Mouse (Mus musculus) midbrain, postnatal 0 days (tissue): ENCODE data around the gene Slc6a11. TPM values are rescaled to one million over a fixed set of nuclear protein-coding genes. Genes with fewer than 3 reads are reported as not detected.

Experiments
- ATAC-seq: fragments of 200-750 bp; cut with Nextera tagmentation; 2 replicates; pipeline ENCODE4 v1.8.0; 2017; ENCODE audit warnings: moderate number of reproducible peaks, mild to moderate bottlenecking, moderate TSS enrichment, moderate library complexity; ENCODE audit not compliant: low FRiP score
- DNase-seq: peaks from one replicate; pipeline ENCODE4 v3.0.0-alpha.2; 2015; ENCODE audit warnings: low spot score
- H3K27ac ChIP-seq: fragments of 300-500 bp; sonication (generic); 2 replicates; pipeline ENCODE4 v1.5.1; 2014; ENCODE audit warnings: low read depth, mild to moderate bottlenecking, low read length, mixed read lengths
- H3K27me3 ChIP-seq: fragments of 300-500 bp; sonication (generic); 2 replicates; pipeline ENCODE4 v1.6.1; 2014; ENCODE audit warnings: low read length, control low read depth, mixed read lengths; ENCODE audit not compliant: insufficient read depth
- H3K36me3 ChIP-seq: fragments of 300-500 bp; sonication (generic); 2 replicates; pipeline ENCODE4 v1.6.1; 2014; ENCODE audit warnings: low read length, control low read depth, mixed read lengths; ENCODE audit not compliant: insufficient read depth
- H3K4me1 ChIP-seq: fragments of 300-500 bp; sonication (generic); 2 replicates; pipeline ENCODE4 v1.6.1; 2014; ENCODE audit warnings: mild to moderate bottlenecking, control low read depth, antibody characterized with exemption, low read length, mixed read lengths; ENCODE audit not compliant: insufficient read depth
- H3K4me2 ChIP-seq: fragments of 300-500 bp; sonication (generic); 2 replicates; pipeline ENCODE4 v1.6.1; 2014; ENCODE audit warnings: low read depth, mild to moderate bottlenecking, low read length, mixed read lengths; ENCODE audit not compliant: poor library complexity, severe bottlenecking
- H3K4me3 ChIP-seq: fragments of 300-500 bp; sonication (generic); 2 replicates; pipeline ENCODE4 v1.5.1; 2014; ENCODE audit warnings: low read depth, mild to moderate bottlenecking, low read length, moderate library complexity
- H3K9ac ChIP-seq: fragments of 300-500 bp; sonication (generic); replicated peaks from 2 replicates; pipeline ENCODE4 v1.6.1; 2014; ENCODE audit warnings: mild to moderate bottlenecking, low read length, moderate library complexity, mixed read lengths; ENCODE audit not compliant: poor library complexity, severe bottlenecking
- H3K9me3 ChIP-seq: fragments of 300-500 bp; sonication (generic); 2 replicates; pipeline ENCODE4 v1.6.1; 2016; ENCODE audit warnings: low read length, control low read depth
- CTCF ChIP-seq: IDR thresholded peaks from 2 replicates; pipeline ENCODE4 v1.5.1; 2016; ENCODE audit warnings: antibody characterized with exemption, mild to moderate bottlenecking
- WGBS: fragments of 180-500 bp; shearing (Covaris S2); extraction: QIAGEN DNeasy Blood & Tissue Kit; methylation state at CpG from one replicate; pipeline ENCODE4 v1.1.7; 2014; 5-methylcytosine and 5-hydroxymethylcytosine counted together
- polyA plus RNA-seq: library from polyadenylated mRNA; unstranded; fragments of >200 nt; fragmentation: Nextera tagmentation; extraction: Ambion mirVana; gene quantifications from 2 replicates; pipeline ENCODE4 v1.2.1, GENCODE M21; 2015
- total RNA-seq: library from RNA; depleted of rRNA; stranded (reverse); fragments of >200 nt; gene quantifications from 2 replicates; pipeline ENCODE4 v1.2.3, GENCODE M21; 2014

Slc6a11 gene
- total and polyA plus RNA-seq, 2 experiments from 2014 or later = 109 to 233 TPM

GRCm38 (mm10) chr6:114208296-114208695 lies 77.3 kb downstream of the Slc6a11 start:
- Histone ChIP-seq H3K4me3 (no peak overlapping the region), H3K9ac (no peak overlapping the region), H3K4me2 (no peak overlapping the region), H3K27ac (no peak overlapping the region), H3K27me3 (no peaks in the 10 kb centered on the region), H3K36me3 (no peaks in the 10 kb centered on the region), H3K4me1 (no peaks in the 10 kb centered on the region), H3K9me3 (no peaks in the 10 kb centered on the region)
- no peak for TF ChIP-seq CTCF
- WGBS = 92% methylated on average over 2 of the region's 2 CpGs
- ATAC-seq = no peak
- no peak for DNase-seq

GRCm38 (mm10) chr6:114214393-114214792 lies 83.4 kb downstream of the Slc6a11 start:
- peaks cover 11% of the 10 kb centered on the region; the same call in 1 of the 2 replicates for H3K4me1 ChIP-seq
- DNase-seq (no peak), ATAC-seq (no peak)
- no peaks in the 10 kb centered on the region for H3K36me3 ChIP-seq
- no peaks in the 10 kb centered on the region; the same call in 1 of the 2 replicates for H3K27me3 ChIP-seq
- no peak overlapping the region for H3K27ac ChIP-seq
- H3K4me2 ChIP-seq = no peak overlapping the region
- H3K4me3 ChIP-seq = no peak overlapping the region
- TF ChIP-seq CTCF = no peak
- no peak overlapping the region for H3K9ac ChIP-seq
- WGBS = 80% methylated on average over 4 of the region's 4 CpGs
- H3K9me3 ChIP-seq = no peaks in the 10 kb centered on the region

- Histone ChIP-seq H3K27me3 (no peaks in the 10 kb centered on the region; the same call in 1 of the 2 replicates), H3K4me2 (no peak overlapping the region), H3K27ac (peak overlapping the region; percentile 76), H3K36me3 (no peaks in the 10 kb centered on the region), H3K4me3 (no peak overlapping the region), H3K9me3 (no peaks in the 10 kb centered on the region), H3K9ac (no peak overlapping the region), H3K4me1 (peaks cover 11% of the 10 kb centered on the region; the same call in 1 of the 2 replicates)
- ATAC-seq (peak; percentile 89), DNase-seq (peak; percentile 87)
- WGBS = 39% methylated on average over 13 of the region's 13 CpGs
- no peak for TF ChIP-seq CTCF
Observed at GRCm38 (mm10) chr6:114216741-114217414, 85.8 kb downstream of the Slc6a11 start.

- H3K36me3 ChIP-seq = no peaks in the 10 kb centered on the region; the same call in 1 of the 2 replicates
- no peak overlapping the region for H3K4me3 ChIP-seq
- DNase-seq (peak; percentile 65), ATAC-seq (no peak)
- peak; percentile 83 for TF ChIP-seq CTCF
- H3K27me3 ChIP-seq = no peaks in the 10 kb centered on the region
- no peaks in the 10 kb centered on the region for H3K9me3 ChIP-seq
- H3K4me1 ChIP-seq = peaks cover 3% of the 10 kb centered on the region; the same call in 1 of the 2 replicates
- H3K4me2 ChIP-seq = no peak overlapping the region
- WGBS = 22% methylated on average over 4 of the region's 4 CpGs
- no peak overlapping the region for H3K9ac ChIP-seq
- no peak overlapping the region for H3K27ac ChIP-seq
Observed at GRCm38 (mm10) chr6:114224399-114224798, 93.4 kb downstream of the Slc6a11 start.

GRCm38 (mm10) chr6:114227378-114227777 lies 96.3 kb downstream of the Slc6a11 start:
- Histone ChIP-seq H3K4me2 (no peak overlapping the region), H3K9ac (no peak overlapping the region), H3K27ac (peak overlapping the region; percentile 59), H3K4me3 (no peak overlapping the region), H3K36me3 (peaks cover 5% of the 10 kb centered on the region; the same call in 1 of the 2 replicates), H3K4me1 (peaks cover 3% of the 10 kb centered on the region; the same call in 1 of the 2 replicates), H3K9me3 (no peaks in the 10 kb centered on the region), H3K27me3 (no peaks in the 10 kb centered on the region)
- DNase-seq (no peak), ATAC-seq (peak; percentile 68; the same call in 1 of the 2 replicates)
- no peak for TF ChIP-seq CTCF
- 2% methylated on average over 2 of the region's 2 CpGs for WGBS

- ATAC-seq = no peak
- H3K27ac ChIP-seq = no peak overlapping the region
- 82% methylated on average over 3 of the region's 3 CpGs for WGBS
- H3K9me3 ChIP-seq = no peaks in the 10 kb centered on the region
- no peak for DNase-seq
- peaks cover 3% of the 10 kb centered on the region; the same call in 1 of the 2 replicates for H3K4me1 ChIP-seq
- no peak for TF ChIP-seq CTCF
- H3K36me3 ChIP-seq = peaks cover 5% of the 10 kb centered on the region; the same call in 1 of the 2 replicates
- H3K27me3 ChIP-seq = no peaks in the 10 kb centered on the region
- H3K9ac ChIP-seq = no peak overlapping the region
- no peak overlapping the region for H3K4me3 ChIP-seq
- no peak overlapping the region for H3K4me2 ChIP-seq
Observed at GRCm38 (mm10) chr6:114228196-114228595, 97.2 kb downstream of the Slc6a11 start.
